Mouse (Mus musculus) monocyte, adult 2 months (primary cell): ENCODE results near the gene 9330161L09Rik.
A peak's percentile ranks its signal among the peaks of the same experiment; 100 is the strongest.

Experiments used
- DNase-seq, 2 experiments: peaks; one replicate each; pipeline ENCODE4 v3.0.0; 2022; ENCODE audit warnings: low spot score in 2 of 2, low read depth in 1 of 2

The 9330161L09Rik gene

DNA sequence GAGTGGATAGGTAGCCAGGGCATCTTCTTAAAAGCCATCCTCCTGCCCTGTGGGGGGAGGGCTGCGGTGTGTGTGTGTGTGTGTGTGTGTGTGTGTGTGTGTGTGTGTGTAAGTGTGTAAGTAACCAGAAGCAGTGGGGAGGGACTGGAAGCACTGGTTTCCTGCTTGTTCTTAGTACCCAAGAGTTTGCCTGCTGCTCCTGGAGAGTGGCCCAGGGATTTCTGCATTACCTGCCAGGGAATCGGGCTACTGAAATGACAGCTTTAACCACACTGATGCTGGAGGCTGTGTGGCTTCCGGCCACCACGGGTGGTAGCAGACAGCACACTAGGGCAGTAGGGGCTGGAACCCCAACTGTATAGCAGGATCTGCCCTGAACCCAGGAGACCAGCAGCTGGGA is 17.6 kb downstream of the 9330161L09Rik start:
- no peak for DNase-seq

GRCm38 (mm10) chr12:103389348-103389727 is 18.3 kb downstream of the 9330161L09Rik start:
- DNase-seq: no peak

GRCm38 (mm10) chr12:103388505-103389347 is 18.9 kb downstream of the 9330161L09Rik start, which contains the start of gene Otub2:
Gene Otub2 (plus strand): TSS chr12:103388682.
- peak; percentile 65 to 80 for DNase-seq

- DNase-seq: no peak
These were observed 27.4 kb downstream of the 9330161L09Rik start for GRCm38 (mm10) chr12:103380226-103380625.

GRCm38 (mm10) chr12:103376774-103377173 is 30.8 kb downstream of the 9330161L09Rik start:
- no peak for DNase-seq

GRCm38 (mm10) chr12:103376124-103376523 is 31.5 kb downstream of the 9330161L09Rik start:
- DNase-seq: no peak

DNA sequence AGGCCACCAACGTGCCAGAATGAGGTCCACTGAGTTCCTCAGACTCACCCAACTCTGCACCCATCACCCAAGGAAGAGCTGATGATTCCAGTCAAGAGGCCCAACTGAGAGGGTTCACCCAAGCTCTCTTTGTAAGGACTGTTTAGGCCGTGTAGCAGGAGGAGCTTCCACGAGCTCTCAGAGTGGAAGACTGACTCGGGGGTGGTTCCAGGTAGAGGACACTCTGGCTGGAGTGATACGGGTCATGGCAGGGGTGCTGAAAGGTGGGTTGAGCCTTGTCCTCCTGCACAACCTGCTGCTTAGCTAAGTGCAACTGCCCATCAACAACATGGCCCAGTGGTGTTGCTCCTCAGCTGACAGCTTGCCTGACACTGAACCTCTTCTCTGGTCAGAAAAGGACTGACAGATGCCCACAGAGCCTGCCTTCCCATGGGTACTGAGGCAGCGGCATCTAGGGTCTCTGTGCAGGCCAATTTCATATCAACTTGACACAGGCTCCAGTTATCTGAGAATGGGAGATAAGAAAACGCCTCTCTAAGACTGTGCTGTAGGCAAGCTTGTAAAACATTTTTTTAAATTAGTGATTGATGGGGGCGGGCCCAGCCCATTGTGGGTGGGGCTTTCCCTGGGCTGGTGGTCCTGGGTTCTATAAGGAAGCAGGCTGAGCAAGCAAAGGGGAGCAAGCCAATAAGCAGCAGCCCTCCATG is 33.9 kb downstream of the 9330161L09Rik start:
- no peak for DNase-seq

DNA sequence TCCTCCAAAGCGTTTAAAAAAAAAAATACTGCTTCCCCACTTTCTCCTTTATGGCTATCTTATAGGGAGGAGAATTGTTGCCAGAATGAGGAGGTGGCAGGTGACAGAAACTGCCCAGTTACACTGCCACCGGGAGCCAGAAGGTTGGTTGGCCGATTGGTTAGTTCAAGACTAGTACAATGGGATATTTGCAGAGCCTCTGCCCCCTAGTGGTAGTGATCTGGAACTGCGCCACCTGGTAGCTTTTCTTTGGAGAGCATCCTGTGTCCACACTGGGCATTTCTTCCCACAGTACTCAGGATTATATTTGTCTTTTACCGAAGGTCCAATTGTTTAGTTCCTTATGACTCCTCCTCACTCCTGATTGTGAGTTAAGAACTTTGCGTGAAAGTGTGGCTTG is 35.9 kb downstream of the 9330161L09Rik start:
- DNase-seq: peak in 1 of 2 experiments; percentile 26

DNA sequence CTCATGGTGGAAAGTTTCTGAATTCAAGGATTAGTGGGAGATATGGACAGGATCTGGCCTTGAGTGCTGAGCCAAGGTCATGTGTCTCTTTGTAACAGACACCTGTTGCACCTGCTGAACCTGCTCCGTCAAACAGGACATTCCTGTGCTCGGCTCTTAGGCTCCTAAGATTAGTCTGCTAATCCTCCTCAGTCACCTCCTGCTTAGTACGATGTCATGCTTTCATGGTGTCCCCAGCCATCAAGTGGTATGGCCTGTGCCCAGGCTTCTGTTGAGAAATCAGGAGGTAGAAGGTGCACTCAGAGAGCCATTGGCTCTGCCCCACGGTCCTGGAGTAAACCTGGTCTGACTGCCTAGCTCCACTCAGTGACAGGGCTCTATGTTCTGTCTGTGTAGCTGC is 36.8 kb downstream of the 9330161L09Rik start:
- no peak for DNase-seq

GRCm38 (mm10) chr12:103368777-103369176 is 38.8 kb downstream of the 9330161L09Rik start:
- DNase-seq: no peak

DNA sequence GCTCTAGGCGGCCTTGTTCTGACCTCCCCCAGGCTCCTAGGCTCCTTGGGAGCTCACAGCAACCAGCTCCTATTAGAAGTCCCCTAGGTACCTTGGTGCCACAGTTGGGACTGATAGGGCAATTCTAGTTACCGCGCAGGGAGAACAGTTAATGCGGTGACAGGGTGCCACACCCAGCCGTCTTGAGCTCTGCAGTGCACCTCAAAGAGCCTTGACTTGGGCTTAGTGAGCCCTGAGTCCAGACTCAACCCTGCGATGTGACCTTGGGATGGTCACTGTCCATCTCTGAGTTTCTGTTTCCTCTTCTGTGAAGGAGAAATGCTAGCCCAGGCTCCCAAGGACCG is 39.3 kb downstream of the 9330161L09Rik start:
- no peak for DNase-seq

GRCm38 (mm10) chr12:103367620-103368325 is 39.8 kb downstream of the 9330161L09Rik start:
- DNase-seq: peak in 1 of 2 experiments; percentile 19

GRCm38 (mm10) chr12:103367171-103367570 is 40.4 kb downstream of the 9330161L09Rik start:
- DNase-seq: no peak

DNA sequence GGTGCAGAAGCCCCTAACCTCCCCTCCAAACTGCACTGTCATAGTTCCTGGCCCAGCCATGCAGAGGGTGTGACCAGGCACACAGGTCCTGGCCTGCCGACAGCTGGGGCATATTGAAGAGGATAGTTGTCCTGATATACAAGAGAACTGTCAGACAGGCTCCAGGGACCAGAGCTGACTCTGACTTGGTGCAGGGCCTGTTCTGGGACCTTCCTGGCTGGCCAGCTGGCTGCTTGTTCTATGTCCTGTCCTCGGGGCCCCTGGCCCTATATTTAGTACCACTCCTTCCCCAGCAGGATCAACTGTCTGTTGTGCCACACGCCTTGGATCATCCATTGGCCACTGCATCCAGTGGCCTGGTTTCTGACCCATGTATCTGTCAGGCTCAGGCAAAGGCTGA is 45.3 kb downstream of the 9330161L09Rik start:
- DNase-seq: no peak

- DNase-seq: no peak
These were observed 45.9 kb downstream of the 9330161L09Rik start for GRCm38 (mm10) chr12:103361539-103362307.

DNA sequence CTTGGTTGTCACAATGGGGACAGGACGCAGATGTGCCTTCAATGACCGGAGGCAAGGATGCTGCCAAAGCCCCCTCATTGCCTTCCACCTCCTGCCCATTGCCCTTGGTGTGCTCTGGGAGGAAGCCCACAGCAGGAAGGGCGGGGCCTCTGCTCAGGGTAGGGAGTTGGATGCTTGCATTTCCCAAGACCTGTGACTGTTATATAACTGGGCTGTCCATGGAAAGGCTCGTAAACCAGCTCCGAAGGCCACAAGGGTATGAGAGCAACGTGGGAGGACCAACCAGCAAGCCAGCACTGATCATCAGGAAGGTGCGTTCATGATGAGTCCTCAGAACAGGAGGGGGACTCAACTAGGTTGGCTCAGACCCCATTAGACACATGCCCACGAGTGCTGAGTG is 46.8 kb downstream of the 9330161L09Rik start:
- no peak for DNase-seq

DNA sequence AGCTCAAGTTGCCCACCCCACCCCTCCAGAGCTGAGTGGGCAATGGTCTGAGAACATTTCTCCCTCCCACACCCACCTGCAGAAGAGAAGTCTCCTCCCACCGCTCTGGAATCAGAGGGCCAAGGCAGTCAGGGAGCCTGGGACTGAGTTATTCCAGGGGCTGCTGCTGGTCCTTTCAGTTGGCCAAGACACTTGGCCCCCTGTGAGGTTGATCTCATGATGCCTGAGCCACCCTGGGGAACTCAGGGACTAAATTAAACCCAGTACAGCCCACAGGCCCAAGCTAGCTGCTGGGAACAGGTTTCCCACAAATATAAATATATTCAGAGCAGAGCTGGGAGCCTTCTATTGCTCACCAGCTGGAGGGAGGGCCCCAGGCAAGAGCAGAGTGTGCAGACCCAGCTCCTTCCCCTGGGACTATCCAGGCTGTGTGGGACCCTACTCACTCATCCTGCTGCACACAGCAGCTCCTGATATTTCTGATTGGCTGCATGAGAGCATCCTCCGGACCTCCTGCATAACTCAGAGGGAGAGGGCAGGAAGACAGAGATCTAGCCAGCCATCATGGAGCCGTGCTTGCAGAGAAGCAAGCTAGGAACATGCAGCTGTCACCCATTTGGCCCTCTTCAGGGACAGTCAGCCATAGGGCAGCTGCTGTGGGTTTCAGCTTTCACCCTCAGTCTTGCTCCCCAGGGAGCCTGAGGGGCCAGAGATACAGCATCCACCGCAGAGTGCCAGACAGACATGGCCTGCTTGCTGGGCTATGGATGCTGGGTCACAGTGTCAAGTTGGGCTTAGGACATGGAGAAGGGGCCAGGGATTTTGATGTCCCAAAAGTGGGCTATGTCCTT is 48.4 kb downstream of the 9330161L09Rik start:
- no peak for DNase-seq

GRCm38 (mm10) chr12:103358216-103358615 is 49.4 kb downstream of the 9330161L09Rik start:
- no peak for DNase-seq
